Mouse (Mus musculus) CH12.LX (cell line): ENCODE measurements at regions not wholly inside any gene's neighbourhood (a gene's known extent, or its start where the extent isn't known, plus 50 kb on each side); places are given as distances from the start of the nearest gene placed in this dataset.

Experiments used
- DNase-seq: peaks from one replicate; pipeline ENCODE4 v3.0.0-alpha.2; 2013; ENCODE audit errors: extremely low read depth
- H3K27ac ChIP-seq: 2 replicates; pipeline ENCODE4 v1.5.1; 2012; ENCODE audit warnings: low read depth, mild to moderate bottlenecking, control low read depth, moderate library complexity; ENCODE audit not compliant: insufficient read depth
- H3K27me3 ChIP-seq: replicated peaks from 2 replicates; pipeline ENCODE3; 2012; ENCODE audit warnings: inconsistent platforms
- H3K36me3 ChIP-seq, 2 experiments: replicated peaks in 1 of 2; 2 replicates each; pipeline versions ENCODE3 to v1.6.1; 2012; ENCODE audit warnings: inconsistent platforms in 1 of 2, low read length in 1 of 2, mild to moderate bottlenecking in 1 of 2, mixed read lengths in 1 of 2, moderate library complexity in 1 of 2; ENCODE audit not compliant: control insufficient read depth in 1 of 2, insufficient read depth in 1 of 2
- H3K4me1 ChIP-seq, 2 experiments: 2 replicates each; pipeline ENCODE4 v1.6.1; 2012; ENCODE audit warnings: inconsistent platforms in 1 of 2, moderate library complexity in 1 of 2; ENCODE audit not compliant: insufficient read depth in 2 of 2, control insufficient read depth in 1 of 2
- H3K4me2 ChIP-seq: 2 replicates; pipeline ENCODE4 v1.6.1; 2012; ENCODE audit warnings: low read depth, mild to moderate bottlenecking, control low read depth; ENCODE audit not compliant: poor library complexity, insufficient read depth, severe bottlenecking
- H3K4me3 ChIP-seq, 3 experiments: fragments of 150-350 bp in 1 of 3; sonication (generic) in 1 of 3; replicated peaks in 1 of 3; 2 replicates each; pipeline versions ENCODE3 to v1.5.1; 2011 to 2012; ENCODE audit warnings: low read depth in 2 of 3, low read length in 2 of 3, mild to moderate bottlenecking in 2 of 3, moderate library complexity in 2 of 3, control low read depth in 1 of 3, improper control_type of control experiment in 1 of 3, inconsistent platforms in 1 of 3, mixed read lengths in 1 of 3; ENCODE audit not compliant: poor library complexity in 1 of 3
- H3K79me2 ChIP-seq: replicated peaks from 2 replicates; pipeline ENCODE4 v1.6.1; 2012; ENCODE audit warnings: mild to moderate bottlenecking, moderate library complexity; ENCODE audit not compliant: control insufficient read depth, poor library complexity, insufficient read depth, severe bottlenecking; ENCODE audit errors: extremely low read depth
- H3K9ac ChIP-seq: 2 replicates; pipeline ENCODE4 v1.6.1; 2012; ENCODE audit warnings: low read depth, mild to moderate bottlenecking, control low read depth, moderate library complexity; ENCODE audit not compliant: insufficient read depth
- H3K9me3 ChIP-seq: replicated peaks from 2 replicates; pipeline ENCODE3; 2012; ENCODE audit warnings: low read length, inconsistent platforms, mixed read lengths
- CTCF ChIP-seq, 2 experiments: IDR thresholded peaks in 1 of 2; conservative IDR thresholded peaks in 1 of 2; 2 replicates each; pipeline ENCODE4 v1.5.1; 2011 to 2012; ENCODE audit warnings: low read depth in 2 of 2, low read length in 2 of 2, improper control_type of control experiment in 1 of 2, inconsistent platforms in 1 of 2, mild to moderate bottlenecking in 1 of 2, moderate library complexity in 1 of 2
- EP300 ChIP-seq: IDR thresholded peaks from 2 replicates; pipeline ENCODE4 v1.6.1; 2011; ENCODE audit warnings: low read length, improper control_type of control experiment
- ETS1 ChIP-seq: conservative IDR thresholded peaks from 2 replicates; pipeline ENCODE4 v1.6.1; 2012; ENCODE audit warnings: low read depth, mild to moderate bottlenecking, inconsistent platforms, low read length, improper control_type of control experiment, moderate library complexity
- JUND ChIP-seq: conservative IDR thresholded peaks from 2 replicates; pipeline ENCODE4 v1.6.1; 2011; ENCODE audit warnings: low read depth, low read length, improper control_type of control experiment
- MAX ChIP-seq: IDR thresholded peaks from 2 replicates; pipeline ENCODE4 v1.6.1; 2011; ENCODE audit warnings: low read length, improper control_type of control experiment
- MAZ ChIP-seq: IDR thresholded peaks from 2 replicates; pipeline ENCODE4 v1.6.1; 2012; ENCODE audit warnings: low read depth, mild to moderate bottlenecking, inconsistent platforms, low read length, improper control_type of control experiment, moderate library complexity
- MEF2A ChIP-seq: IDR thresholded peaks from 2 replicates; pipeline ENCODE4 v1.6.1; 2014; ENCODE audit warnings: low read depth, mild to moderate bottlenecking, inconsistent platforms, low read length, improper control_type of control experiment, borderline replicate concordance
- MXI1 ChIP-seq: IDR thresholded peaks from 2 replicates; pipeline ENCODE4 v1.6.1; 2011; ENCODE audit warnings: mild to moderate bottlenecking, low read depth, low read length, improper control_type of control experiment
- MYC ChIP-seq: IDR thresholded peaks from 2 replicates; pipeline ENCODE4 v1.6.1; 2011; ENCODE audit warnings: low read depth, mild to moderate bottlenecking, improper control_type of control experiment, low read length
- NRF1 ChIP-seq: IDR thresholded peaks from 2 replicates; pipeline ENCODE4 v1.6.1; 2014; ENCODE audit warnings: low read depth, mild to moderate bottlenecking, inconsistent platforms, low read length, improper control_type of control experiment, moderate library complexity
- POLR2A ChIP-seq: IDR thresholded peaks from 2 replicates; pipeline ENCODE4 v1.6.1; 2011; ENCODE audit warnings: low read depth, mild to moderate bottlenecking, improper control_type of control experiment, low read length
- RAD21 ChIP-seq: IDR thresholded peaks from 2 replicates; pipeline ENCODE4 v1.6.1; 2011; ENCODE audit warnings: low read depth, mild to moderate bottlenecking, low read length, improper control_type of control experiment, moderate library complexity
- RCOR1 ChIP-seq: conservative IDR thresholded peaks from 2 replicates; pipeline ENCODE4 v1.6.1; 2012; ENCODE audit warnings: low read depth, mild to moderate bottlenecking, inconsistent platforms, low read length, improper control_type of control experiment
- SIN3A ChIP-seq: IDR thresholded peaks from 2 replicates; pipeline ENCODE4 v1.6.1; 2012; ENCODE audit warnings: low read length, improper control_type of control experiment, inconsistent platforms
- TCF12 ChIP-seq: IDR thresholded peaks from 2 replicates; pipeline ENCODE4 v1.6.1; 2014; ENCODE audit warnings: low read depth, mild to moderate bottlenecking, inconsistent platforms, low read length, improper control_type of control experiment
- USF2 ChIP-seq: conservative IDR thresholded peaks from 2 replicates; pipeline ENCODE4 v1.6.1; 2011; ENCODE audit warnings: low read depth, low read length, improper control_type of control experiment
- ZC3H11A ChIP-seq: IDR thresholded peaks from 2 replicates; pipeline ENCODE4 v1.6.1; 2012; ENCODE audit warnings: low read depth, mild to moderate bottlenecking, inconsistent platforms, low read length, improper control_type of control experiment
- ZMIZ1 ChIP-seq: IDR thresholded peaks from 2 replicates; pipeline ENCODE4 v1.6.1; 2012; ENCODE audit warnings: low read depth, mild to moderate bottlenecking, inconsistent platforms, low read length, improper control_type of control experiment
- dilution Hi-C: fragments of 300-500 bp; cut with MboI; formaldehyde crosslinking; loops from 2 replicates; pipeline ENCODE4 v1.14.3; 2020; ENCODE audit warnings: low sequenced_read_pairs; ENCODE audit not compliant: extremely low pct_unique_long_range_greater_than_20kb, extremely low pct_ligation_motif_present
- in situ Hi-C: fragments of 300-500 bp; cut with MboI; formaldehyde crosslinking; loops from 3 replicates; pipeline ENCODE4 v1.14.3; 2019; ENCODE audit warnings: low sequenced_read_pairs, low pct_ligation_motif_present, low pct_unique_long_range_greater_than_20kb, mixed read lengths

GRCm38 (mm10) chr14:114836723-114837349, 255.2 kb upstream of the Gpc5 start:
- Histone ChIP-seq H3K27ac (no peak overlapping the region), H3K9ac (no peak overlapping the region), H3K36me3 (no peaks in the 10 kb centered on the region), H3K4me1 (no peaks in the 10 kb centered on the region), H3K4me2 (no peak overlapping the region), H3K79me2 (no peaks in the 10 kb centered on the region), H3K9me3 (peaks cover 10% of the 10 kb centered on the region), H3K4me3 (no peak overlapping the region), H3K27me3 (no peaks in the 10 kb centered on the region)
- TF ChIP-seq ETS1 (no peak), POLR2A (no peak), MAZ (no peak), JUND (no peak), CTCF (conservative IDR thresholded peaks at IDR 0.05 in 1 of 2, IDR thresholded peaks at IDR 0.05 in 1 of 2; ENCODE audit: low read depth in 2 of 2, low read length in 2 of 2) (no peak), EP300 (no peak), NRF1 (no peak), RCOR1 (no peak), MXI1 (no peak), ZMIZ1 (no peak), RAD21 (no peak), TCF12 (no peak), MYC (no peak), SIN3A (no peak), MAX (no peak), USF2 (no peak), ZC3H11A (no peak)
- DNase-seq: no peak
- in situ Hi-C loops: no loop called here
- dilution Hi-C loops: no loop called here

DNA sequence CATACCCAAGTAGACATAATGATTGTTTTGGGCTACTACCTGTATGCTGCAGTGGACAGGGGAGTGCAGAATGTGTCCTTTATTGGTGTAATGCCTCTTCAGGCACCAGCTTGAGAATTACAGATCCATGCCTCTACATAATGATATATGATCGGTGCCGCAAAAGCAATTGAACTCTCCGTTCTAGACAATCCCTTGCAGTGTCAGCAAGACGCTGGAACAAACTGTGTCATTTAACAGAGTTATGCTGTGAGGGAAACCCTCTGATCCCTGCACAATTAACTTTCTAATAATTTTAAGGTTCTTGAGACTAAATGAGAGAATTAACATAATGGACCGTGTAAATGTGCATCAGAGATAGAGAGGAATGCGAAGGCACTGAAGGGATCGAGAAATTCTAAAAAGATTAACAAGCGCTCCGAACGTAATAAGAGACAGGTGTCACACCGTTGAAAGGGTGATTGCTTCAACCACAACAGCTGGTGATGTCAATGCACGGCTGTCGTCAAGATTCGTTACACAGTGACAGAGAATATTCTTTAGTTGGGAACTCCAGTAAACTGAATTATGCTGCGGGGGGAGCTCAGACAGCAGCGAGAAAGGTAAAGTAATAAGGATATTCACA, 254.3 kb upstream of the Gpc5 start:
- H3K9ac ChIP-seq: no peak overlapping the region
- no peak for TF ChIP-seq MEF2A
- no peak for TF ChIP-seq NRF1
- no peak for TF ChIP-seq CTCF (conservative IDR thresholded peaks at IDR 0.05 in 1 of 2, IDR thresholded peaks at IDR 0.05 in 1 of 2; ENCODE audit: low read depth in 2 of 2, low read length in 2 of 2)
- no peak for TF ChIP-seq ETS1
- TF ChIP-seq, all 38 proteins: peak for 0
- in situ Hi-C loops (no loop called here), dilution Hi-C loops (no loop called here)
- Histone ChIP-seq H3K36me3 (no peaks in the 10 kb centered on the region), H3K4me3 (no peak overlapping the region), H3K4me1 (no peaks in the 10 kb centered on the region), H3K79me2 (no peaks in the 10 kb centered on the region), H3K4me2 (no peak overlapping the region), H3K9me3 (peaks cover 4% of the 10 kb centered on the region), H3K27ac (no peak overlapping the region), H3K27me3 (no peaks in the 10 kb centered on the region)
- DNase-seq: no peak
